Mouse (Mus musculus): Measurements from ENCODE around the gene Ptger3. TPM values are rescaled to one million over a fixed set of nuclear protein-coding genes. Genes with fewer than 3 reads are reported as not detected.

Gene Ptger3
- total RNA-seq, 2 experiments from 2014 or later: 9.1 to 9.8 TPM

Small RNA genes within 50 kb of the gene (microRNA-seq; reads per million reads assigned to microRNA genes)
- 164 reads per million, percentile 51 among the genes with 10 or more reads in this experiment for gene Mir186

Other genes starting within 250 kb of the Ptger3 start
- 10 to 100 TPM; 61.9 to 70.4 TPM for gene Zranb2, start 32.7 kb upstream of the Ptger3 start, total RNA-seq (2021)

Data from adrenal gland, postnatal 10 days (tissue).